Mouse (Mus musculus) cerebellum, adult 9-10 months (tissue): ENCODE results near the gene Hist1h3h.
"Not testable (repeated sequence)": the region's sequence is repeated elsewhere in the genome, so short reads cannot be mapped to it uniquely, and the experiment has no call there.

Experiments used
- DNase-seq: peaks from one replicate; pipeline ENCODE4 v3.0.0; 2022

Gene Hist1h3h

DNA sequence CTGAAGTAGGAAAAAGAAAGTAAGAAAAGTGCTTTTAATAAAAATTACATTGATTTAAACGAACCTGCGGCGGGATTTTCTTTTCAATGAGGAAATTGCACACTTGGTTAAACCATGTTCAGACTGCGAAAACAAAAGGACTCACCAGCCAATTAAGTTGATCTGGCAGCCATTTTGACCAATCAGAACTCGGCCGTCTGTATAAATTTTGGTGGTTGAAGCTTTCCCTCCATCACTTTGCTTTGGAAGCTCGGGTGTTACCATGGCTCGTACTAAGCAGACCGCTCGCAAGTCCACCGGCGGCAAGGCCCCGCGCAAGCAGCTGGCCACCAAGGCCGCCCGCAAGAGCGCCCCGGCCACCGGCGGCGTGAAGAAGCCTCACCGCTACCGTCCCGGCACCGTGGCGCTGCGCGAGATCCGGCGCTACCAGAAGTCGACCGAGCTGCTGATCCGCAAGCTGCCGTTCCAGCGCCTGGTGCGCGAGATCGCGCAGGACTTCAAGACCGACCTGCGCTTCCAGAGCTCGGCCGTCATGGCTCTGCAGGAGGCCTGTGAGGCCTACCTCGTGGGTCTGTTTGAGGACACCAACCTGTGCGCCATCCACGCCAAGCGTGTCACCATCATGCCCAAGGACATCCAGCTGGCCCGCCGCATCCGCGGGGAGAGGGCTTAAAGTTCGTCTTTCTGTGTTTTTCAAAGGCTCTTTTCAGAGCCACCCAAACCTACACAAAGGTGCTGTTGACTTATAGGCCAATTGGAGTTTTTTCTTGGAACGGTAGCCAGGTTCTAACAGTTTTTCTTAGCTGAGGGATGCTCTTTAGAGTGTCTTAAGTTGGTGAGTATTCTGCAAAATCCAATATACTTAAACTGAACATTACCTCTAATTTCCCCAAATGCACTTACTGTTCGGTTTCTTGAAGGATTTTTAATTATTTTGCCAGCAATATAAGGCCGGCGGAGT is at the start of gene Hist1h3h:
Hist1h3h (plus strand) TSS at position 263 of the 961 bp plus-strand sequence.
- peak; percentile 90 for DNase-seq

DNA sequence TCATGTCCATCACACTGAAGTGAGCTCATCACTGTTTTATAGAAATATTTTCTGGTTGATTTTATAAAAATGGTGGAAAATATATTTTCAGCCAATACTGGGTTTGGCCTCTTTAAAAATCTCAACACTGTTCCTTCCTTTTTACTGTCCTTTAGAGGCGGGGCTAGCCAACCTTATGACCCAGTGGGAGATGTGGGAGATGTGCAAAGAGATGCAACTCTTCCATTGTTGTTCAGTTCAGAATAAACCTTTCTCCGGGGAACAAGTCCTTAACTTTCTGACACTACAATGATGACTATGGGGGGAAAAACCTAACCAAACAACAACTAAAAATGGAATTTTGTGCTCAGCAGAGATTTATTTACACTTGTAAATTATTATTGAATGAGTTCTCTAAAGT is 40.2 kb upstream of the Hist1h3h start, which contains the start of gene Olfr1360:
Olfr1360 (minus strand) TSS at position 101 of the 400 bp plus-strand sequence.
- no peak for DNase-seq

DNA sequence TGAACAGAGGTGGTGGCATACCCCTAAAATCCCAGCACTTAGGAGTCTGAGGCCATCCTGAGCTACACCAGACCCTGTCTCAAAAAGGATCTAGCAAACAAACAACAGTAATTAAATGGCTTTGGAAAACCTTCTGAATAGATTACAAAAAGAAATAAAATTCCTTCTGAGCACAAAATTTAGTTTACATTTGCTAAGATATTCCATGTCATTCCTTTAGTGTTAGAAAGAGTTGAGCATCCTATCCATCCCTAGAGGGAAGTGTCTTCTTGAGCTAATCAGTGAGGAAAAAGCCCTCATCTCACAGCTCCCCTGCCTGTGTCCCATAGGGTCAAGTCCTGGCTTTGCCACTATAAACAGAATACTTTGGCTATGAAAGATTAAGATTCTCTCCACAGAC is 19.6 kb upstream of the Hist1h3h start, which contains the start of gene Olfr1359:
Olfr1359 (plus strand) TSS at position 301 of the 400 bp plus-strand sequence.
- no peak for DNase-seq

DNA sequence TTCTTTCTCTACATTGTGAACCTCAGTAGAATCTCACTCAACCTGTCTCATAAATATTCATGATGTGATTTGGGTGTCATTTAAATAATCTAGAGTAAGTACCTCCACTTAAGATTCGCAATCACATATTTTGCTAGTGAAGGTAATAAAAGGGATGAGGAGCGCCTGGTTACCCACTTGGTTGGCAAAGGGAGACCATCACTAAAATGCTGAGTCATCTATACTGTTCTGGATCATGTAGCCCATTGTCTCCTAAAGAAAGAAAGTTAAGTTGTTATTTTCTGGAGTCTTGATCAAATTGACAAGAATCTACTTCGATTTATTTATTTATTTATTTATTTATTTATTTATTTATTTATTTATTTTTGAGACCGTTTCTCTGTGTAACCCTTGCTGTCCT is 10.8 kb upstream of the Hist1h3h start:
- no peak for DNase-seq

DNA sequence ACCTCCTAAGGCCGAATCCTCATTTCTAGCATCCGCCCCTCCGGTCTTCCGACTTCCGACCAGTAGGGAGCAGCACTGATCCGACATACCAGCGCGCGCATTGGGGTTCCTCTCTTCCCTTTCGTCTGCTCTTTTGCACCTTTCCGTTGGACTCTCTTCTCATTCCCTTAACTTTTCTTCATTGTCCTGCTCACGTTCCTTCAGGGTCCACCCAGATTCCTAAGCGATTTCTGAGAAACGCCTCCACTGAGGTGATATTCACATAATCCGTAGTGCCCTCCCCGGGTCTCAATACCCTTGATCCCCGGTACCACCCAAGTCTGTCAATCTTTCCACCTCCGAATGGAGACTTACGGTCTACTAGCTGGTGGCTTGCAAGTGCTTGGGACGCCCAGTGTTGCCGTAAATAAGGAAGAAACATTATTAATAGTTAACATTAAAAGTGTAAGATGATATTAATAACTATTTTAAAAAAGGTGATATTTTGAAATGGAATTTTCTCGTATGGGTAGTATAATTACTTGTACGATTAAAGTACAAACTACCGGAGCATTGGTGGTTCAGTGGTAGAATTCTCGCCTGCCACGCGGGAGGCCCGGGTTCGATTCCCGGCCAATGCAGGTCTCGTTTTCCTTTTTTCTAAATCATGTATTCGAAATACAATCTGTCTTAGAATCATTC is 7.3 kb upstream of the Hist1h3h start:
- peak; percentile 91 for DNase-seq

DNA sequence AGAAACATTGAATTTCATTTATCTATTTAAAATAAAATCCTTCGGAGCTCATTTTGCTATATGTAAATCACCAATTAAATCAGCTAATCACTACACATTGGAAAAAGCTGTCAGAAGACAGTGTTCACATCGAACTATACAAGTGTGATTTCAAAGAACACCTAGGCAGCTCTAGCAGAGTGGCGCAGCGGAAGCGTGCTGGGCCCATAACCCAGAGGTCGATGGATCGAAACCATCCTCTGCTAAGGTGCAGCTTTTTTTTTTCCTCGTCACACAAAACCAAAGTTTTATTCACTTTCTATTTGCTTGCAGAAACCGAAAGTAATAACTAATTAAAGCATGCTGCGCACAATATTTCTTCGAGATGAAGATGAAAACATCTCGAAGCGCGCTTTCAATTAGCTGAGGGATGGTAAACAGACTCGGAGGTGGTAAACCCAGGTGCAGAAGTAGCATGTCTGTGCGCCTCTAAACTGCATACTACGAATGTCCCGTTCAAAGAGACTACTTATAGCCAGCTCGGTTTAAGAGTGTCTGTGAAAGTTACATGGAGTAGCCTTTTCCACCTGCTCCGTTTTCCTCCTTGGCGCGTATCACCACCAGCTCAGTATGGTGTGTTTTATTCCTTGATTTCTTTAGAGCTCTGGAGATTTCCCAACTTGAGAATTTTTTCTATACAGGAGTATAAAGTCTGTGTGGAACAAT is 6.5 kb upstream of the Hist1h3h start:
- peak; percentile 89 for DNase-seq

DNA sequence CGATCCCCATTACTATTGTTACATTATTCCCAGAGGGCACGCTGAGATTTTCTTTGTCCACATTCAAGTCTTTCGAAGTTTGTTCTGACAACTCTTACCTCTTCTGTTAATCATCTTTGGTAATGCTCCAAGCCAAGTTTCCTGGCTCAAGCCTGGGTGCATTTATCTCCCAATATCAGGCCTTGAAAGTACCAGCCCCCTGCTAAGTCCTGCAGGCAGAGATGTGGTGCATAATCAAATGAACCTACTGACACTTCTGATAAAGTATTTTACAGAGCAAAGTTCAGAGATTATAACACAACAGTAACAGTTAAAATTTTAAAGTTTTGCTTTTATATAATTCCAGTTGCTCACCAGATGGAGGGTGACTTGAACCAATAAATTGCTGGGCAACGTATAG is 5.8 kb upstream of the Hist1h3h start:
- no peak for DNase-seq

DNA sequence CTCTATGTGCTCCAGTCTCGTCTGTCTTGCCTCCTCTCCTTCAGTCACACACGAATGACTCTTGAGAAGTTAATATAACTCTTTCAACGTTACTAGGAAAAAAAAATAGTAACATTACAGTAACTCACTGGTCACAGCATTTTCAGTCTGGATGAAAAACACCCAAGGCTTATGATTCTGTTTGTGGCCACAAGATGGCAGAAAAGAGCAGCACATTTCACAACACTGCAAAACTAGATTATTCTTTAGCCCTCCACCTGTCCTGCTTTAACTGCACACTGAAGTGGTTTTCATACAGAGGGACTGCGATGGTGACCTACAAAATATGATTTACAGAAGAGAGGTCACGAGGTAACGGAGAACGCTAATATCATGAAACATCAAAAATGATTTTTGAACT is 2.7 kb upstream of the Hist1h3h start:
- peak; percentile 84 for DNase-seq

DNA sequence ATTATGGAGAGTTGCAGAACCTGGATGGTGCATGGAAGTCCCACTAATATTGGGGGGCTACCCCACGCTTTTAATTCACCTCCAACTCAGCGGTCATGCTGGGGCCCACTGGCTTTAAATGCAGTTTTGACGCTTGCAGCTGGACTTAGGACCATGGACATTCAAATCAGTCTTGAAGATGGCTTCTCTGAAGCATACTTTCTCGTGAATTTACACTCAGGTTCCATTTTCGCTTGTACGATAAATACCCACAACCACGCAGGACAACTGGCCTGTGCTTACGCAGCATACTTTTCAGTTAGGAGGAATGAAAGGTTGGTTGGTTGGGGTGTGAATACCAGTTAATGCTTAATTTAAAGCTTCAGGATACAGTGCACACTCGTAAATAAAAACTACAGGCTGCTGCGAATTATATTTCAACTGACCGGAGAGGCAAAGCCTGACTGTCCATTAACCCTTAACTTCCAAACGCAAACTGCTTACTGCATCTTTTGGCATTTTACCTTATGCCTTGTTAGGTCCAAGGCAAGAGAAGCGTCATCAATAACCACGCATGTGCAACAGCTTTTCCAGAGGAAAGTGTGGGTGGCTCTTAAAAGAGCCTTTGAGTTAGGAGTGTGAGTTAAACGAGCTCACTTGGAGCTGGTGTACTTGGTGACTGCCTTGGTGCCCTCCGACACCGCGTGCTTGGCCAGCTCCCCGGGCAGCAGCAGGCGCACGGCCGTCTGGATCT is 2.2 kb upstream of the Hist1h3h start:
- DNase-seq: no peak

DNA sequence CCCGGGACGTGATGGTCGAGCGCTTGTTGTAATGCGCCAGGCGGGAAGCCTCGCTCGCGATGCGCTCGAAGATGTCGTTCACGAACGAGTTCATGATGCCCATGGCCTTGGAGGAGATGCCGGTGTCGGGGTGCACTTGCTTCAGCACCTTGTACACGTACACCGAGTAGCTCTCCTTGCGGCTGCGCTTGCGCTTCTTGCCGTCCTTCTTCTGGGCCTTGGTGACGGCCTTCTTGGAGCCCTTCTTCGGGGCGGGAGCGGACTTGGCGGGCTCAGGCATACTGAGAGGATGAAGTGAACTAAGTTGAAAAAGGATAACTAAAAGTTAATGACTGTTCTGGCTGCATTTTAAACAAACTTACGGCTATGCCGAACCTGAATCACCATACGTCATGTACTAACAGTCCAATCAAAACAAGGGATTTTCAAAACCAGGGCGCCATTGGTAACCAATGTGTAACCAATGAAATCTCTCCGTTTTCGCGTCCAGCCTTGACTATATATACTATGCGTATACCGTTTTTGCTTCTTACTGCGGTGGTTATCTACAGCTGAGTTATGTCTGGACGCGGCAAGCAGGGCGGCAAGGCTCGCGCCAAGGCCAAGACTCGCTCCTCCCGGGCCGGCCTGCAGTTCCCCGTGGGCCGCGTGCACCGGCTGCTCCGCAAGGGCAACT is 1.5 kb upstream of the Hist1h3h start, which contains the start of the genes Hist1h2bl and Hist1h2ai:
Hist1h2bl (minus strand) TSS at position 280 of the 676 bp plus-strand sequence.
Hist1h2ai (plus strand) TSS at position 559 of the 676 bp plus-strand sequence.
- peak; percentile 97 for DNase-seq

DNA sequence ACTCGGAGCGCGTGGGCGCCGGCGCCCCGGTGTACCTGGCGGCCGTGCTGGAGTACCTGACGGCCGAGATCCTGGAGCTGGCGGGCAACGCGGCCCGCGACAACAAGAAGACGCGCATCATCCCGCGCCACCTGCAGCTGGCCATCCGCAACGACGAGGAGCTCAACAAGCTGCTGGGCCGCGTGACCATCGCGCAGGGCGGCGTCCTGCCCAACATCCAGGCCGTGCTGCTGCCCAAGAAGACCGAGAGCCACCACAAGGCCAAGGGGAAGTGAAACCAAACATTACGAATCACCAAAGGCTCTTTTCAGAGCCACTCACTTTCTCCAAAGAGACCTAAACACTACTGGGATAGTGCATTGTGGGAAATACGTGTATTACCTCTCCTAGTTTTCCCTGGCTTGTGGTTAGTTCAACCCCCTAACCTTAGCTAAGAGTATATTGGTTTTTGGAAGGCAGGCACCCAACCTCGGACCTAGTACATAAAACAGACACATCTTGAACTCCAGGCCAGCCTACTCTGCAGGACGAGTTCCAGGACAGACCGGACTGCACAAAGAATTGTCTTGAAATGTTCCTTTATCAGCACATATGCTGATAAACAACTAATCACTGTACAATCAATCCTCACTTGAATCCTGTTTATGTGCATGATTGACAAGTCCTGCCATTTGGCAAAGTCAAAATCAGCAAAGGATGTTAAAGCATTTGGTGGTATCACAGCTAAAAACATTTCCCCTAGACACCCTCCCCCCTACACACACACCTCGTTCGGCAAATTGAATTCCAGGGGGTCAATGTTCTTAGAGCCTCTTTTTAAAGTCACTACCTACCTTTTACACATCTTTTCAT is 693 bp upstream of the Hist1h3h start:
- DNase-seq: peak; percentile 50

DNA sequence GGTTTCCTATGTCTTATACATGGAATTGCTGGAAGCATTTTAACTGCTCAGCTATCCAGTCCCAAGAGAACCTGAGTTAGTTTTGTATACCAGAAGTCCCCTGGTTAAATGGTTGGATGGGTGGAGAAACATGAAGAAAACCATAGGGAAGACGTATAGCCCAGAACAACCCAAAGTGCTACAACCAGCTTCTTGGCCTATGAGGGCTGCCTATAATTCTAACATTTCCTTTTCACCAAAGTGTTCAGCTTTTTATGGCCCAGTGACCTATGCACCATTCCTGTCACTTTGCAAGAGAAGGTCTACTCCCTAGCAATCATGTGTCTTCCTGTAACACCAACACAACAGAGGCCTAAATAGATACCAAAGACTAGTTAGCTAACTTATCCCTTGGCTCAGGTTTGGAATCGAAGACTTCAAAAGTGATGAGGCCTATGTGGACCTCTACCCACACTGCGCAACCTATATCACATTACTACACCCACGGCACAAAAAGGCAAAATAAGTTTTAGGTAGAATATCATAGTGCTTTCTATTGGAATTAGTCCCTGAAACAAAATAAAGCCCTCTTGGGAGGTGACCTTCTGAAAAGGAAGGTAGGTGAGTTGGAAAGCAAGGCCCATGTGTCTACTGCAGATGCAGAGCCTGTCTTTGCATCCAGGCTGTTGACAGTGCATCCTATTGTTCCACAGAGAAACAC is 1.1 kb downstream of the Hist1h3h start:
- DNase-seq: no peak

DNA sequence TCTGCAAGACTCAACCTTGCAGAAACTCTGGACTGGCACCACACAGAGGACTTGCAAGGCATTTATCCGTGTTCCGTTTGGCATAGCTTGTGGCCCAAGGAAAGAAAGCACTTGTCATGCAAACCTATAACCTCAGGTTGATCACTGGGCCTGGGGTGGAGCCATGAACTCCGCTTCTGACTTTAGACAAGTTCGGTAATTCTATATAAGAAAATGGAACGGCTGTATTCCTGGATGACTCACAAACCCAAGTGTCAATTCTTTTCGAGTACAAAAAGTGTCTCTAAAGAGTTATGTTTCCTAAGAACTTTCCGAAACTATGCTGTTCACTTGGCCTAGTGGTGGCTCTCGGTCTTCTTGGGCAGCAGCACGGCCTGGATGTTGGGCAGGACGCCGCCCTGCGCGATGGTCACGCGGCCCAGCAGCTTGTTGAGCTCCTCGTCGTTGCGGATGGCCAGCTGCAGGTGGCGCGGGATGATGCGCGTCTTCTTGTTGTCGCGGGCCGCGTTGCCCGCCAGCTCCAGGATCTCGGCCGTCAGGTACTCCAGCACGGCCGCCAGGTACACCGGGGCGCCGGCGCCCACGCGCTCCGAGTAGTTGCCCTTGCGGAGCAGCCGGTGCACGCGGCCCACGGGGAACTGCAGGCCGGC is 3.8 kb downstream of the Hist1h3h start:
- DNase-seq: not testable (repeated sequence)

DNA sequence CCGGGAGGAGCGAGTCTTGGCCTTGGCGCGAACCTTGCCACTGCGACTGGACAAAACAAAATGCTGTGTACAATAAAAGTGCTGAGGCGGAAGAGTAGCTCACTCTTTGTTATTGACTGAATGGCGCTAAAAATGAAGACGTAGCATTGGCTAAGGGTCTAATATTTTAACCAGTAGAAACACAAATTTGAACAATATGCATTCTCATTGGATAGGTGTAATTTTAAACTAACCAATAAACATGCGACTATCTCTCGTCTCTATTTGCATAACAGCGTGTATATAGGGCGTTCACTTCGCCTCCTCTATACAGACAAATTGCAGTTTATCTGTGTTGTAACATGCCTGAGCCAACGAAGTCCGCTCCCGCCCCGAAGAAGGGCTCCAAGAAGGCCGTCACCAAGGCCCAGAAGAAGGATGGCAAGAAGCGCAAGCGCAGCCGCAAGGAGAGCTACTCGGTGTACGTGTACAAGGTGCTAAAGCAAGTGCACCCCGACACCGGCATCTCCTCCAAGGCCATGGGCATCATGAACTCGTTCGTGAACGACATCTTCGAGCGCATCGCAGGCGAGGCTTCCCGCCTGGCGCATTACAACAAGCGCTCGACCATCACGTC is 4.4 kb downstream of the Hist1h3h start, which contains the start of gene Hist1h2bm:
Hist1h2bm (plus strand) TSS at position 288 of the 616 bp plus-strand sequence.
- DNase-seq: peak; percentile 94

DNA sequence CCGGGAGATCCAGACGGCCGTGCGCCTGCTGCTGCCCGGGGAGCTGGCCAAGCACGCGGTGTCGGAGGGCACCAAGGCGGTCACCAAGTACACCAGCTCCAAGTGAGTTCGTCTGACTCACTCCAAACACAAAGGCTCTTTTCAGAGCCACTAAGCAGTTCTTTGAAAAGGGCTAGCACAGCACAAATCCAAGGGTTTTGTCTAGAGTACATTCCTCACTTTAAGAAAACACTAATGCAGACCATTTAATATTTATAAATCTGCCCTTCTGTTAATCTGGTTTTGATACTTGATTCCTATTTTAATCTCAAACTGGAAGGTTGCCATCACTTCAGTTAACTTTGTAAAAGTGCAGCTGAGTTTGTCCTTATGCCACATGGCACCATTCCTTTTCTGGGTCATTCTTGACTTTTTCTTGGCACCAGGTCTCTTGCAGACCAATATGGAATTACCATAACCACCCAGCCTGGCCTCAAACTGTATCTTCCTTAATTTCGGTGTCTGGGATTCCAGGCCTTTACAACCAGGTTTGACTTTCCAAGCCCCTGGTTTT is 5.0 kb downstream of the Hist1h3h start:
- DNase-seq: no peak

DNA sequence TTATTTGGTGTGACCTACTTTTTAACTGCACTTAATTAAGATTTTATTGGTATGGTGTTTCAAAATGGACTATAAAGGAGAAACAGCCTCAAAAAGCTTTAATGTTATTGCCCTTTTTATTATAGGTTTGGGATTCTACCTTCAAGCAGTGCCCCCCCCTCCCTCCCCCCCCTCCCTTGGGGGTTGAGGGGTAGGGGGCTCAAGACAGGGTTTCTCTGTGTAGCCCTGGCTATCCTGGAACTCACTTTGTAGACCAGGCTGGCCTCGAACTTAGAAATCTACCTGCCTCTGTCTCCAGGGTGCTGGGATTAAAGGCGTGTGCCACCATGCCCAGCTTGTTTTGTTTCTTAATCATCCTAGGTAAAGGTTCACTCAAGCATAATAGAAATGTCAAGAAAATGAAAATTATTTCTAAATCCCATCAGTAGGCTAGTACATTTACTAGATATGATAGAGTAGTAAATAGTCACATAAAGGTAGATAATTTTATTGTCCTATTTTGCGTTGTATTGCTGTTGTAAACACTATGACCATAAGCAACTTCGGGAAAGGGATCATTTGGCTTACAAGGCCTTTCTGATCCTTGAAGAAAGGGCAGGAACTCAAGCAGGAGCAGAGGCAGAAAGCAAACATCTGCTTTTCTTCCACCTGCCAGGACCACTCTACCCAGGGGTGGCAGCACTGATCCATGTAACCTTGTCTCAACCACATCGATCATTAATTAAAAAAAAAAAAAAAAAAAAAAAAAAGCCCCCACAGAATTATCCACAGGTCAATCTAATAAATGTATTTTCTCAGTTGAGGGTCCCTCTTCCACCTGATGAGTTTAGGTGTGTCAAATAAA is 5.8 kb downstream of the Hist1h3h start:
- DNase-seq: no peak

DNA sequence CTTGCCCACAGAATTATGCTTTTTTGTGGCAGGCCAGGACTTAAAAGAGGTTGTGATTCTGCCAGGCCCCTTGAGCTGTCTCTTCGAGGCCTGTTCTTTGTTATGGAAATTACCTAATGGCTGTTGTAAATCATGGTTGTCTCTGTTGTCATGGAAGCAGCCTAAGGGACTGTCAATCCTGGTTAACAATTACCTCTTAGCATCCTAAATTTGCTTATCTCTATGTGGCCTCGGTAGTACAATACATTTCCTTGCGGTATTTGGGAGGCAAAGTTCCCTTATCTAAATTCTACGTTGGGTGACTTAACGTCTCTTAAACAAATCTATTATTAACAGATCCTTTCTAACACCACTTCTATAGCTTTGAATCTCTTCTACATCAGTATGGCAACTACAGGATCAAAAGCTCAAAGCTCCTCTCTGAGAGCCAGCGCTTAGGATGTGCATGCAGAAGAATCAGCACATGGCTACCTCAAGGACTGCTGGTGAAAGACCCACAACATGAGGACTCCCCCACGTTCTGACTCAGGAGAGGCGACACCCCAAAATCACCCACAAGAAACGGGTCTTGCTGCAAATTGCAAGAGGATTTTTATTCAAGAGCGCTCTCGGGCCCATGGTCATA is 10.6 kb downstream of the Hist1h3h start:
- no peak for DNase-seq
